Mouse (Mus musculus): Measurements from ENCODE around the gene Mpg. TPM values are rescaled to one million over a fixed set of nuclear protein-coding genes. Genes with fewer than 3 reads are reported as not detected.

Mpg gene
- polyA plus RNA-seq, 1 experiment from 2014 or later = 44.1 TPM

DNA sequence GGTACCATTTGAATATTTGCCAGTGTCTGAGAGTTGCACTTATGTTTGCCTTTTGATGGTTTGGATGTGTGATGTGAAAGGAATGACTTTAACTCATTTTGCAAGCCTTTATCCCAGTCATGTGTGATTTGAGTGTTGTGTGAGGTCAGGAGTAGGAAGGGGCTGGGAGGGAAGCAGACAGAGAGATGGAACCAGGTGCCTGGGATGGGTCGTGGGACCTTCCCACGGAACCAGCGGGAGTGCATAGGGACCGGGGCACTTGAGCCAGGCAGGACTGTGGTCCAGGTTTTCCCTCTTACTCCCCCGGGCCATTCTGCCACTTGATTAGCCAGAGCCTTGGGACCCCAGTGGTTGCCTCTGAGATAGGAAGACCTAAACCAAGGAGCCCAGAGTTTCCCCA is 41.7 kb downstream of the Mpg start:
- Histone ChIP-seq H3K9me3 (no peaks in the 10 kb centered on the region), H3K4me3 (peak overlapping the region; percentile 84), H3K36me3 (no peaks in the 10 kb centered on the region), H3K4me1 (peaks cover 13% of the 10 kb centered on the region), H3K4me2 (peak overlapping the region; percentile 59), H3K27ac (peak overlapping the region; percentile 96), H3K27me3 (no peaks in the 10 kb centered on the region), H3K9ac (peak overlapping the region; percentile 97)
- 27% methylated on average over 5 of the region's 5 CpGs for WGBS
- ATAC-seq (ENCODE audit: insufficient number of reproducible peaks, insufficient read depth, low FRiP score, low TSS enrichment, low read depth) = no peak

DNA sequence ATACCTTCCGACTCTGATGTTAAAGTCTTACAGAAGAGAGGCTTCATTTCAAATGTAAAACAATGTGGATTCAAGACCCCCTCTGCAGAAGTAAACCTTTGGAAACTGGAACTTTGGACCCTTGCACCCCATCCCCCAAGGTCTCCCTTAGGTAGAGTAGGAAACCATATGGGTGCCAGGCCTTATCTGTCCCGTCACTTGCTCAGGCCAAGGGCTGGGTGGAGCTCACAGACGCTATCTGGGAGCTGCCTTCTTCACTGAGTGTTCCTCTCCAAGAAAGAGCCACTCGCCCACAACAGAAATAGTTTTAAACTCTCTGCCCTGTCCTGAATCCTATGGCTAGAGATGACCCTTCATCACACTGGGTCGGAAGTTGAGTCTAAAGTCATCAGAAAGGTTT is 42.6 kb downstream of the Mpg start:
- Histone ChIP-seq H3K9ac (no peak overlapping the region), H3K4me2 (no peak overlapping the region), H3K27ac (no peak overlapping the region), H3K4me3 (no peak overlapping the region), H3K9me3 (no peaks in the 10 kb centered on the region), H3K36me3 (no peaks in the 10 kb centered on the region), H3K4me1 (peaks cover 13% of the 10 kb centered on the region), H3K27me3 (no peaks in the 10 kb centered on the region)
- WGBS = 83% methylated on average over 5 of the region's 5 CpGs
- ATAC-seq (ENCODE audit: insufficient number of reproducible peaks, insufficient read depth, low FRiP score, low TSS enrichment, low read depth) = no peak

DNA sequence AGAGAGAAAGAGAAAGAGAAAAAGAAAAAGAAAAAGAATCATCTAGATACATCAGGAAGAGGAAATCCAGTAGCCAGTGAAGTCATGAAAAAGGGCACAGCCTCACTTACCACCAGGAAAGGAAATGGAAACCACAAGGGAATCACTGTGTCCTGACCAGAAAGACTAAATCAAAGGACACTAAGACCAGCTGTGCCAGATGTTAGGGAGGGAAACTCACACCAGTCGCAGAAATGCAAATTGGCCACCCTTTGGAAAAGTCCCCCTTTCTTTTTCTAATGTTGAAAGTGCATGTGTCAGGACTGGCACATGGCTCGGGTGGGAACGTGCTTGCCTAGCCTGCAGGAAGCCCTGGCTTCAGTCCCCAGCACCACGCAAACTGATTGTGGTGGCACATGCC is 44.9 kb downstream of the Mpg start:
- no peak for ATAC-seq (ENCODE audit: insufficient number of reproducible peaks, insufficient read depth, low FRiP score, low TSS enrichment, low read depth)
- WGBS = 52% methylated on average over 4 of the region's 4 CpGs
- Histone ChIP-seq H3K9ac (no peak overlapping the region), H3K4me1 (peaks cover 7% of the 10 kb centered on the region), H3K4me3 (no peak overlapping the region), H3K9me3 (no peaks in the 10 kb centered on the region), H3K4me2 (no peak overlapping the region), H3K27ac (no peak overlapping the region), H3K27me3 (peaks cover 4% of the 10 kb centered on the region), H3K36me3 (no peaks in the 10 kb centered on the region)

DNA sequence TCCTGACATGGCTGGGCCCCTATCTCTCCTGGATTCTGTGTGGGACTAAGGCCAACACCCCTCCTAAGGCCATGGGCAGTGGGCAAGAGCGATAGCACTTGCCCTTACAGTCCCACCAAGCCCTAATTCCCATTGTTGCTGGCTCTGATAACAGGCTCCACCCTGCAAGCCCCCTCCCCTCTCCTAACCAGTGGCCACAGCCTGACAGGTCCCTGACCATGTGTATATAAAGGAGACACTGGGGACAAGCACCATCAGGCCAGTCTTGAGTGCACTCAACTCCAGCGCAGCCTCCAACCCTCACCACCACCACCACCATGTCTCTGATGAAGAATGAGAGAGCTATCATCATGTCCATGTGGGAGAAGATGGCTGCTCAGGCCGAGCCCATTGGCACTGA is 50.0 kb downstream of the Mpg start, which contains the start of gene Hba-x:
Gene Hba-x, plus strand, starts transcription at position 54 of the 400 bp plus-strand sequence.
- WGBS = 72% methylated on average over 3 of the region's 3 CpGs
- Histone ChIP-seq H3K4me1 (no peaks in the 10 kb centered on the region), H3K27me3 (peaks cover 37% of the 10 kb centered on the region), H3K4me2 (no peak within 1 kb of the TSS), H3K9me3 (no peaks in the 10 kb centered on the region), H3K36me3 (no peaks in the 10 kb centered on the region), H3K27ac (no peak within 1 kb of the TSS), H3K9ac (no peak within 1 kb of the TSS), H3K4me3 (no peak within 1 kb of the TSS)
- ATAC-seq (ENCODE audit: insufficient number of reproducible peaks, insufficient read depth, low FRiP score, low TSS enrichment, low read depth) = no peak

GRCm38 (mm10) chr11:32277736-32278457 is 51.6 kb downstream of the Mpg start:
- Histone ChIP-seq H3K27ac (no peak overlapping the region), H3K9me3 (no peaks in the 10 kb centered on the region), H3K4me3 (no peak overlapping the region), H3K27me3 (peaks cover 37% of the 10 kb centered on the region), H3K4me2 (no peak overlapping the region), H3K9ac (no peak overlapping the region), H3K4me1 (no peaks in the 10 kb centered on the region), H3K36me3 (no peaks in the 10 kb centered on the region)
- WGBS = 67% methylated on average over 21 of the region's 21 CpGs
- no peak for ATAC-seq (ENCODE audit: insufficient number of reproducible peaks, insufficient read depth, low FRiP score, low TSS enrichment, low read depth)

- H3K9me3 ChIP-seq = no peaks in the 10 kb centered on the region
- H3K4me3 ChIP-seq = no peak overlapping the region
- no peak overlapping the region for H3K27ac ChIP-seq
- H3K36me3 ChIP-seq = no peaks in the 10 kb centered on the region
- ATAC-seq (ENCODE audit: insufficient number of reproducible peaks, insufficient read depth, low FRiP score, low TSS enrichment, low read depth) = no peak
- H3K4me1 ChIP-seq = no peaks in the 10 kb centered on the region
- WGBS = 80% methylated on average over 12 of the region's 12 CpGs
- H3K27me3 ChIP-seq = peaks cover 37% of the 10 kb centered on the region
- H3K9ac ChIP-seq = no peak overlapping the region
- H3K4me2 ChIP-seq = no peak overlapping the region
Observed at GRCm38 (mm10) chr11:32278458-32278957, 52.2 kb downstream of the Mpg start.

DNA sequence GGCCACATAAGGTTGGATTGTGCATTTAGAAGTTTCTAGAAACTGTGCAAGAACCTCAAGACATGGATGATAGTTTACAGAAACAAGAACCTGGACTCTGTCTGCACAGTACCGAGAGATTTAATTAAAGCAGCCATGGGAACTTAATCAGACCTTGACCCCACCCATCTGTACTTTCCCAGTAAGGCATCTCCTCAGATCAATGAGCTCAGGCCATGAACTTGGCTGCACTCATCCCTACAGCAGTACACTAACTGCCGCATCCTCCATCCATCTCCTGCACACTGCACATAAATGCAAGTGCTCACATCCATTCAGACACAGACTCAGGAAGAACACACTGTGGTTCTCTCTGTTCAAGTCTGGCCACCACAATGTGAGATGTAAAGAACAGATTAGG is 54.3 kb downstream of the Mpg start:
- no peak overlapping the region for H3K4me2 ChIP-seq
- H3K4me3 ChIP-seq = no peak overlapping the region
- no peaks in the 10 kb centered on the region for H3K4me1 ChIP-seq
- H3K36me3 ChIP-seq = no peaks in the 10 kb centered on the region
- 55% methylated on average over 2 of the region's 2 CpGs for WGBS
- H3K9ac ChIP-seq = no peak overlapping the region
- peaks cover 37% of the 10 kb centered on the region for H3K27me3 ChIP-seq
- H3K27ac ChIP-seq = no peak overlapping the region
- ATAC-seq (ENCODE audit: insufficient number of reproducible peaks, insufficient read depth, low FRiP score, low TSS enrichment, low read depth) = no peak
- no peaks in the 10 kb centered on the region for H3K9me3 ChIP-seq

GRCm38 (mm10) chr11:32281416-32282144 is 55.3 kb downstream of the Mpg start:
- ATAC-seq (ENCODE audit: insufficient number of reproducible peaks, insufficient read depth, low FRiP score, low TSS enrichment, low read depth) = no peak
- WGBS = 78% methylated on average over 1 of the region's 1 CpGs

More at GRCm38 (mm10) chr11:32281416-32282144, 55.3 kb downstream of the Mpg start:
- no peak overlapping the region for H3K27ac ChIP-seq
- H3K4me1 ChIP-seq = no peaks in the 10 kb centered on the region
- no peak overlapping the region for H3K9ac ChIP-seq
- H3K4me3 ChIP-seq = no peak overlapping the region
- no peak overlapping the region for H3K4me2 ChIP-seq
- no peaks in the 10 kb centered on the region for H3K36me3 ChIP-seq
- peaks cover 29% of the 10 kb centered on the region for H3K27me3 ChIP-seq
- H3K9me3 ChIP-seq = no peaks in the 10 kb centered on the region

Other genes with a start within 250 kb of the Mpg start
- 5.7 and 8.7 TPM in 2 replicates for gene Nsg2, start 226.0 kb upstream of the Mpg start, polyA plus RNA-seq (2015; fragmentation: Nextera tagmentation; extraction: Ambion mirVana)
- gene Il9r, start 26.2 kb upstream of the Mpg start, polyA plus RNA-seq (2015; fragmentation: Nextera tagmentation; extraction: Ambion mirVana) = 0.31 and 0.43 TPM in 2 replicates
- 64.4 and 69.3 TPM in 2 replicates for gene Snrnp25, start 21.1 kb upstream of the Mpg start, polyA plus RNA-seq (2015; fragmentation: Nextera tagmentation; extraction: Ambion mirVana)
- gene Rhbdf1, start 4.2 kb upstream of the Mpg start, polyA plus RNA-seq (2015; fragmentation: Nextera tagmentation; extraction: Ambion mirVana) = 55.5 and 55.9 TPM in 2 replicates
- 42.6 and 46.9 TPM in 2 replicates for gene Nprl3, start 41.2 kb downstream of the Mpg start, polyA plus RNA-seq (2015; fragmentation: Nextera tagmentation; extraction: Ambion mirVana)
- 557 and 590 TPM in 2 replicates for gene Hba-x, start 49.9 kb downstream of the Mpg start, polyA plus RNA-seq (2015; fragmentation: Nextera tagmentation; extraction: Ambion mirVana)
- 3,202 and 4,502 TPM in 2 replicates for gene Hba-a1, start 57.0 kb downstream of the Mpg start, polyA plus RNA-seq (2015; fragmentation: Nextera tagmentation; extraction: Ambion mirVana)
- 1.6 and 3.7 TPM in 2 replicates for gene Hbq1b, start 60.5 kb downstream of the Mpg start, polyA plus RNA-seq (2015; fragmentation: Nextera tagmentation; extraction: Ambion mirVana)
- 7,810 and 10,560 TPM in 2 replicates for gene Hba-a2, start 70.0 kb downstream of the Mpg start, polyA plus RNA-seq (2015; fragmentation: Nextera tagmentation; extraction: Ambion mirVana)
- gene Hbq1a, start 73.6 kb downstream of the Mpg start, polyA plus RNA-seq (2015; fragmentation: Nextera tagmentation; extraction: Ambion mirVana) = 1.3 and 1.6 TPM in 2 replicates
- gene Sh3pxd2b, start 121.3 kb downstream of the Mpg start, polyA plus RNA-seq (2015; fragmentation: Nextera tagmentation; extraction: Ambion mirVana) = 29.4 and 30.1 TPM in 2 replicates
- gene Ubtd2, start 228.9 kb downstream of the Mpg start, polyA plus RNA-seq (2015; fragmentation: Nextera tagmentation; extraction: Ambion mirVana) = 81.2 and 89.7 TPM in 2 replicates